Mouse (Mus musculus): ENCODE data around the gene Gm765. TPM values are rescaled to one million over a fixed set of nuclear protein-coding genes. Genes with fewer than 3 reads are reported as not detected.

The Gm765 gene
- polyA plus RNA-seq, 1 experiment from 2014 or later, result 0.10 TPM

DNA sequence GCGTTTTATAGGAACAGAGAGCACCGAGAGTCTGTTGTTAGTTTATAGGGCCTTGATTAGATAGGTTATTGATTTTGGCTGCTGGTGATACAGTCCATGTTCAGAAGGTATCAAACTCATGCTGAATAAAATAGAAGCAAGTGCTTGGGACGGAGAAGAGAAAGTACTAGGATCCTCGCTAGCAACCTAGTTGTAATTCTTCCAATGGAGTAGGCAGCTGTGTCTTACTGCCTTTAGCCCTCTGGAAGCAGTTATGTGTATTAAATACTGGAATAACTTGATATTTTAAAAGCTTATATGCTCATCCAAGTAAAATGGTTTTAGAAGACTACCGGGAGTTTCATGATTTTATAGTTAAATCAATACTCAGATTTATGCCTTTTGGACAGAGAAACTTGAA lies 132.3 kb downstream of the Gm765 start:
- Histone ChIP-seq H3K9ac (replicated peaks) (no peak overlapping the region), H3K4me1 (no peaks in the 10 kb centered on the region), H3K9me3 (no peaks in the 10 kb centered on the region), H3K36me3 (no peaks in the 10 kb centered on the region), H3K27me3 (no peaks in the 10 kb centered on the region), H3K4me2 (replicated peaks) (no peak overlapping the region), H3K27ac (replicated peaks) (no peak overlapping the region), H3K4me3 (no peak overlapping the region)
- 88% methylated on average over 5 of the region's 5 CpGs for WGBS
- ATAC-seq (ENCODE audit: low FRiP score, low read depth), result no peak

GRCm38 (mm10) chr6:98208051-98208450 lies 134.5 kb downstream of the Gm765 start:
- Histone ChIP-seq H3K9ac (replicated peaks) (no peak overlapping the region), H3K9me3 (no peaks in the 10 kb centered on the region), H3K4me2 (replicated peaks) (no peak overlapping the region), H3K4me3 (no peak overlapping the region), H3K27ac (replicated peaks) (no peak overlapping the region), H3K27me3 (no peaks in the 10 kb centered on the region), H3K36me3 (no peaks in the 10 kb centered on the region), H3K4me1 (no peaks in the 10 kb centered on the region)
- ATAC-seq (ENCODE audit: low FRiP score, low read depth), result no peak
- WGBS, result 93% methylated on average over 8 of the region's 8 CpGs

GRCm38 (mm10) chr6:98198706-98199105 lies 143.8 kb downstream of the Gm765 start:
- Histone ChIP-seq H3K9me3 (no peaks in the 10 kb centered on the region), H3K27ac (replicated peaks) (no peak overlapping the region), H3K4me3 (no peak overlapping the region), H3K4me1 (no peaks in the 10 kb centered on the region), H3K27me3 (no peaks in the 10 kb centered on the region), H3K9ac (replicated peaks) (no peak overlapping the region), H3K36me3 (no peaks in the 10 kb centered on the region), H3K4me2 (replicated peaks) (no peak overlapping the region)
- ATAC-seq (ENCODE audit: low FRiP score, low read depth), result no peak
- 95% methylated on average over 2 of the region's 2 CpGs for WGBS

- Histone ChIP-seq H3K36me3 (no peaks in the 10 kb centered on the region), H3K9ac (replicated peaks) (no peak overlapping the region), H3K4me2 (replicated peaks) (no peak overlapping the region), H3K4me3 (no peak overlapping the region), H3K4me1 (no peaks in the 10 kb centered on the region), H3K27me3 (no peaks in the 10 kb centered on the region), H3K9me3 (no peaks in the 10 kb centered on the region), H3K27ac (replicated peaks) (no peak overlapping the region)
- no peak for ATAC-seq (ENCODE audit: low FRiP score, low read depth)
- WGBS, result 82% methylated on average over 8 of the region's 8 CpGs
These were observed 151.7 kb downstream of the Gm765 start for GRCm38 (mm10) chr6:98190745-98191442.

Data from midbrain, embryonic 12.5 days (tissue).